Mouse (Mus musculus): ENCODE results near the gene Rxfp2. TPM values are rescaled to one million over a fixed set of nuclear protein-coding genes. Genes with fewer than 3 reads are reported as not detected.
A peak's percentile ranks its signal among the peaks of the same experiment; 100 is the strongest.

Gene Rxfp2
- total RNA-seq, 2 experiments from 2014 or later: 1.8 to 3.1 TPM

GRCm38 (mm10) chr5:150031634-150032033 lies 13.2 kb downstream of the Rxfp2 start:
- no peak for DNase-seq (ENCODE audit: low spot score in 2 of 2)
- intact Hi-C loops (cut with DNase I): no loop called here

GRCm38 (mm10) chr5:150032075-150032492 lies 13.6 kb downstream of the Rxfp2 start:
- intact Hi-C loops (cut with DNase I): no loop called here
- DNase-seq (ENCODE audit: low spot score in 2 of 2): peak; percentile 34 to 61

- intact Hi-C loops (cut with DNase I): no loop called here
- no peak for DNase-seq (ENCODE audit: low spot score in 2 of 2)
Measured at GRCm38 (mm10) chr5:150036286-150036685, 17.8 kb downstream of the Rxfp2 start.

- no peak for DNase-seq (ENCODE audit: low spot score in 2 of 2)
- intact Hi-C loops (cut with DNase I): no loop called here
Measured at GRCm38 (mm10) chr5:150036918-150037317, 18.4 kb downstream of the Rxfp2 start.

- intact Hi-C loops (cut with DNase I): no loop called here
- DNase-seq (ENCODE audit: low spot score in 2 of 2): no peak
Measured at GRCm38 (mm10) chr5:150044533-150044932, 26.1 kb downstream of the Rxfp2 start.

- intact Hi-C loops (cut with DNase I): no loop called here
- peak in 1 of 2 experiments; percentile 56 for DNase-seq (ENCODE audit: low spot score in 2 of 2)
Measured at GRCm38 (mm10) chr5:150046438-150046837, 28.0 kb downstream of the Rxfp2 start.

- DNase-seq (ENCODE audit: low spot score in 2 of 2): peak in 1 of 2 experiments; percentile 46
- intact Hi-C loops (cut with DNase I): no loop called here
Measured at GRCm38 (mm10) chr5:150049946-150050345, 31.5 kb downstream of the Rxfp2 start.

- intact Hi-C loops (cut with DNase I): no loop called here
- DNase-seq (ENCODE audit: low spot score in 2 of 2): peak; percentile 48 to 61
Measured at GRCm38 (mm10) chr5:150051828-150052227, 33.4 kb downstream of the Rxfp2 start.

- peak in 1 of 2 experiments; percentile 45 for DNase-seq (ENCODE audit: low spot score in 2 of 2)
- intact Hi-C loops (cut with DNase I): no loop called here
Measured at GRCm38 (mm10) chr5:150053294-150053693, 34.8 kb downstream of the Rxfp2 start.

GRCm38 (mm10) chr5:150053956-150054355 lies 35.5 kb downstream of the Rxfp2 start:
- DNase-seq (ENCODE audit: low spot score in 2 of 2): no peak
- intact Hi-C loops (cut with DNase I): no loop called here

- intact Hi-C loops (cut with DNase I): no loop called here
- no peak for DNase-seq (ENCODE audit: low spot score in 2 of 2)
Measured at GRCm38 (mm10) chr5:150055322-150055721, 36.8 kb downstream of the Rxfp2 start.

GRCm38 (mm10) chr5:150056056-150056455 lies 37.6 kb downstream of the Rxfp2 start:
- DNase-seq (ENCODE audit: low spot score in 2 of 2): no peak
- intact Hi-C loops (cut with DNase I): no loop called here

GRCm38 (mm10) chr5:150058845-150059244 lies 40.4 kb downstream of the Rxfp2 start:
- no peak for DNase-seq (ENCODE audit: low spot score in 2 of 2)
- intact Hi-C loops (cut with DNase I): no loop called here

GRCm38 (mm10) chr5:150059466-150059865 lies 41.0 kb downstream of the Rxfp2 start:
- intact Hi-C loops (cut with DNase I): no loop called here
- no peak for DNase-seq (ENCODE audit: low spot score in 2 of 2)

GRCm38 (mm10) chr5:150061086-150061485 lies 42.6 kb downstream of the Rxfp2 start:
- intact Hi-C loops (cut with DNase I): no loop called here
- DNase-seq (ENCODE audit: low spot score in 2 of 2): no peak

GRCm38 (mm10) chr5:150064286-150064685 lies 45.8 kb downstream of the Rxfp2 start:
- intact Hi-C loops (cut with DNase I): no loop called here
- DNase-seq (ENCODE audit: low spot score in 2 of 2): no peak

- peak; percentile 77 to 79 for DNase-seq (ENCODE audit: low spot score in 2 of 2)
- intact Hi-C loops (cut with DNase I): no loop called here
Measured at GRCm38 (mm10) chr5:150070086-150070485, 51.6 kb downstream of the Rxfp2 start.

GRCm38 (mm10) chr5:150071738-150072137 lies 53.3 kb downstream of the Rxfp2 start:
- no peak for DNase-seq (ENCODE audit: low spot score in 2 of 2)
- intact Hi-C loops (cut with DNase I): no loop called here

- peak in 1 of 2 experiments; percentile 57 for DNase-seq (ENCODE audit: low spot score in 2 of 2)
- intact Hi-C loops (cut with DNase I): no loop called here
Measured at GRCm38 (mm10) chr5:150079866-150080797, 61.7 kb downstream of the Rxfp2 start.

- intact Hi-C loops (cut with DNase I): no loop called here
- no peak for DNase-seq (ENCODE audit: low spot score in 2 of 2)
Measured at GRCm38 (mm10) chr5:150082696-150083095, 64.2 kb downstream of the Rxfp2 start.

GRCm38 (mm10) chr5:150083190-150083589 lies 64.7 kb downstream of the Rxfp2 start:
- intact Hi-C loops (cut with DNase I): no loop called here
- no peak for DNase-seq (ENCODE audit: low spot score in 2 of 2)
